23 mouse cellular contexts compared by ENCODE assay signal in the genomic region with DNA sequence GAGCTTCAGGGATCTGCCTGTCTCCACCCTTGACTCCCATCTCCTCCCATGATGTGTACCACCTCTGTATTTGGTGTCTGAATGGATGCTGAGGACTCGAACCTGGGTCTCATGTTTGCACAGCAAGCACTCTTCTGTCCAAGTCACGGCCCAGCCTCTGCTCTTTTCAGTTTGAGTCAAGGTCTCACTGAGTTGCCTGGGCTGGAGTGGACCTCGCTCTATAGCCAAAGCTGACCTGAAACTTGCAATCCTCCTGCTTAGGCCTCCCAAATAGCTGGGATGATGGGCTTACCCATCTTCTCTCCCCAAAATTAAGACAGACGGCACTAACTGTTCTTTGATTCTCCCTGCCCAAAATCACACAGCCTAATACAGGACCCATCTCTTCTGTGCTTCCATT. TPM values are rescaled to one million over a fixed set of nuclear protein-coding genes. Genes with fewer than 3 reads are reported as not detected.
A peak's percentile ranks its signal among the peaks of the same experiment; 100 is the strongest.
DNase-seq lines count a peak whose midpoint lies in the region; ATAC-seq and TF ChIP-seq lines count a peak whose summit lies in the region.
"Had no signal": no experiment of that assay in that cellular context is flagged by ENCODE, and none has a peak within 500 bp of the region (broad histone marks: within the 10 kb centered on the region; RNA-seq: fewer than 3 reads in every experiment).

No protein-coding gene starts in this region.

- 80% methylated on average over 4 of the region's 4 CpGs for WGBS in heart, embryonic 10.5 days
- 85% methylated on average over 4 of the region's 4 CpGs for WGBS in heart, postnatal 0 days
- WGBS in lung, embryonic 16.5 days = 91% methylated on average over 4 of the region's 4 CpGs
- WGBS in stomach, postnatal 0 days = 77% methylated on average over 4 of the region's 4 CpGs

- TF ChIP-seq EP300 in heart, postnatal 0 days (IDR thresholded peaks at IDR 0.05; ENCODE audit: low read depth) = no peak
- no peak for TF ChIP-seq EP300 in stomach, postnatal 0 days (optimal IDR thresholded peaks at IDR 0.05)

- no peak for DNase-seq in heart, embryonic 10.5 days (ENCODE audit: low spot score)
- no peak for DNase-seq in heart, postnatal 4 days
- DNase-seq in heart, postnatal 0 days (ENCODE audit: low spot score) = no peak
- no peak for DNase-seq in heart, adult 11 months
- DNase-seq in lung, postnatal 14 days = no peak
- DNase-seq in stomach, postnatal 0 days (ENCODE audit: low spot score) = no peak
- DNase-seq in frontal cortex, postnatal 10 days (ENCODE audit: low spot score in 2 of 2) = no peak
- DNase-seq: adrenal gland, postnatal 25 days; cerebellum, adult 11-12 months; cerebellum, postnatal 14 days; kidney, adult 9 months; kidney, postnatal 4 days; layer of hippocampus, adult 9-11 months; right cerebral cortex, postnatal 25 days; thymus, adult 2 months had no signal

- H3K9ac ChIP-seq in heart, postnatal 0 days (replicated peaks; ENCODE audit: low read depth, low read length) = no peak overlapping the region
- H3K9ac ChIP-seq in lung, embryonic 16.5 days (ENCODE audit: low read length) = no peak overlapping the region
- H3K9ac ChIP-seq in stomach, postnatal 0 days (ENCODE audit: low read length) = no peak overlapping the region
- H3K9ac ChIP-seq: embryonic facial prominence, embryonic 13.5 days; forebrain, embryonic 15.5 days; hindbrain, embryonic 13.5 days; liver, embryonic 15.5 days; midbrain, embryonic 12.5 days had no signal

- H3K27ac ChIP-seq in heart, embryonic 10.5 days = peak overlapping the region; percentile 18; the same call in 1 of the 2 replicates
- H3K27ac ChIP-seq in heart, postnatal 0 days (ENCODE audit: low read depth) = peak overlapping the region; percentile 77
- peak overlapping the region; percentile 84 for H3K27ac ChIP-seq in lung, embryonic 16.5 days (ENCODE audit: low read length)
- H3K27ac ChIP-seq in stomach, postnatal 0 days (replicated peaks) = peak overlapping the region; percentile 82
- H3K27ac ChIP-seq: embryonic facial prominence, embryonic 13.5 days; forebrain, embryonic 15.5 days; hindbrain, embryonic 13.5 days; midbrain, embryonic 12.5 days had no signal

- no peaks in the 10 kb centered on the region for H3K9me3 ChIP-seq in heart, embryonic 10.5 days
- no peaks in the 10 kb centered on the region for H3K9me3 ChIP-seq in heart, postnatal 0 days (replicated peaks; ENCODE audit: control insufficient read depth, low read length)
- no peaks in the 10 kb centered on the region for H3K9me3 ChIP-seq in lung, embryonic 16.5 days (ENCODE audit: control insufficient read depth, low read length)
- H3K9me3 ChIP-seq in stomach, postnatal 0 days (ENCODE audit: control insufficient read depth, low read length) = no peaks in the 10 kb centered on the region
- H3K9me3 ChIP-seq: embryonic facial prominence, embryonic 13.5 days; forebrain, embryonic 15.5 days; hindbrain, embryonic 13.5 days; liver, embryonic 15.5 days; midbrain, embryonic 12.5 days had no signal

- peaks cover 6% of the 10 kb centered on the region for H3K36me3 ChIP-seq in heart, embryonic 10.5 days
- no peaks in the 10 kb centered on the region for H3K36me3 ChIP-seq in heart, postnatal 0 days (replicated peaks; ENCODE audit: control insufficient read depth, insufficient read depth, low read length)
- H3K36me3 ChIP-seq in lung, embryonic 16.5 days (ENCODE audit: control insufficient read depth, insufficient read depth, low read length) = no peaks in the 10 kb centered on the region
- no peaks in the 10 kb centered on the region for H3K36me3 ChIP-seq in stomach, postnatal 0 days (ENCODE audit: control insufficient read depth, insufficient read depth, low read length)
- H3K36me3 ChIP-seq: forebrain, embryonic 15.5 days had no signal

- no peak overlapping the region for H3K4me3 ChIP-seq in heart, embryonic 10.5 days
- H3K4me3 ChIP-seq in heart, postnatal 0 days (ENCODE audit: low read depth, low read length) = no peak overlapping the region
- H3K4me3 ChIP-seq in lung, embryonic 16.5 days (ENCODE audit: low read length) = no peak overlapping the region
- no peak overlapping the region for H3K4me3 ChIP-seq in stomach, postnatal 0 days (ENCODE audit: low read depth, low read length)
- H3K4me3 ChIP-seq: embryonic facial prominence, embryonic 13.5 days; forebrain, embryonic 15.5 days; hindbrain, embryonic 13.5 days; liver, embryonic 15.5 days; midbrain, embryonic 12.5 days had no signal

- peaks cover 21% of the 10 kb centered on the region for H3K4me1 ChIP-seq in heart, embryonic 10.5 days
- H3K4me1 ChIP-seq in heart, postnatal 0 days (ENCODE audit: control insufficient read depth, insufficient read depth) = peaks cover 24% of the 10 kb centered on the region
- H3K4me1 ChIP-seq in lung, embryonic 16.5 days (replicated peaks; ENCODE audit: control insufficient read depth, insufficient read depth, low read length) = peaks cover 28% of the 10 kb centered on the region
- 0 out of 2 replicates have a peak, but pooled peaks cover 6% of the 10 kb centered on the region for H3K4me1 ChIP-seq in stomach, postnatal 0 days (replicated peaks; ENCODE audit: control insufficient read depth, insufficient read depth)

- TF ChIP-seq CTCF in heart, postnatal 0 days (IDR thresholded peaks at IDR 0.05; ENCODE audit: low read depth) = no peak
- no peak for TF ChIP-seq CTCF in stomach, postnatal 0 days (IDR thresholded peaks at IDR 0.05; ENCODE audit: low read depth)

- no peak overlapping the region for H3K4me2 ChIP-seq in heart, postnatal 0 days (ENCODE audit: low read depth, low read length)
- no peak overlapping the region for H3K4me2 ChIP-seq in lung, embryonic 16.5 days (ENCODE audit: low read depth, low read length)
- H3K4me2 ChIP-seq in stomach, postnatal 0 days (replicated peaks; ENCODE audit: low read depth) = no peak overlapping the region
- H3K4me2 ChIP-seq: embryonic facial prominence, embryonic 13.5 days; forebrain, embryonic 15.5 days; hindbrain, embryonic 13.5 days; midbrain, embryonic 12.5 days had no signal

- no peak for ATAC-seq in heart, postnatal 0 days (ENCODE audit: insufficient read depth, low read depth)
- no peak for ATAC-seq in lung, embryonic 16.5 days (ENCODE audit: low read depth)
- ATAC-seq in stomach, postnatal 0 days (ENCODE audit: low FRiP score, low TSS enrichment) = no peak
- ATAC-seq: forebrain, embryonic 15.5 days; inflammation-experienced regulatory T-cells, adult 6 months had no signal

- no peaks in the 10 kb centered on the region for H3K27me3 ChIP-seq in heart, embryonic 10.5 days (ENCODE audit: insufficient read depth, poor library complexity, severe bottlenecking)
- no peaks in the 10 kb centered on the region for H3K27me3 ChIP-seq in heart, postnatal 0 days (ENCODE audit: control insufficient read depth, insufficient read depth, low read length)
- no peaks in the 10 kb centered on the region for H3K27me3 ChIP-seq in lung, embryonic 16.5 days (ENCODE audit: control insufficient read depth, insufficient read depth, low read depth, low read length)
- no peaks in the 10 kb centered on the region for H3K27me3 ChIP-seq in stomach, postnatal 0 days (ENCODE audit: control insufficient read depth, insufficient read depth, low read length)
- H3K27me3 ChIP-seq: embryonic facial prominence, embryonic 13.5 days; forebrain, embryonic 15.5 days; hindbrain, embryonic 13.5 days; liver, embryonic 15.5 days had no signal

RNA-seq across cellular contexts. Expression of gene Ccdc159, which starts 4.2 kb away (rescaled TPM):
- 3.6 and 4.2 TPM in 2 replicates for polyA plus RNA-seq in heart, embryonic 10.5 days (2016; fragmentation: Nextera tagmentation; extraction: Ambion mirVana)
- total RNA-seq in heart, postnatal 4 days (2021) = 1 to 10 TPM in 1 of 2 experiments, under 1 TPM in 1; 0.83 to 1.2 TPM
- 0.88 TPM in 1 of 2 replicates, not detected in the other for total RNA-seq in heart, postnatal 0 days (2014; rRNA removed; ENCODE audit: low replicate concordance)
- 0.77 and 0.97 TPM in 2 replicates for polyA plus RNA-seq in heart, postnatal 0 days (2015; fragmentation: Nextera tagmentation; extraction: Ambion mirVana)
- 5.9 and 6.4 TPM in 2 replicates for polyA plus RNA-seq in lung, embryonic 16.5 days (2015; fragmentation: Nextera tagmentation; extraction: Ambion mirVana)
- polyA plus RNA-seq in stomach, postnatal 0 days (2015; fragmentation: Nextera tagmentation; extraction: Ambion mirVana) = 1.1 and 1.9 TPM in 2 replicates
- total RNA-seq: CH12.LX had no signal
- polyA plus RNA-seq: inflammation-experienced regulatory T-cells, adult 6 months had no signal

RNA-seq across cellular contexts. Expression of gene Tmem205, which starts 4.3 kb away (rescaled TPM):
- 50.1 and 52.6 TPM in 2 replicates for polyA plus RNA-seq in heart, embryonic 10.5 days (2016; fragmentation: Nextera tagmentation; extraction: Ambion mirVana)
- total RNA-seq in heart, postnatal 4 days (2021) = 10 to 100 TPM; 20.1 to 21.3 TPM
- 52.6 and 53.9 TPM in 2 replicates for total RNA-seq in heart, postnatal 0 days (2014; rRNA removed; ENCODE audit: low replicate concordance)
- 44.8 and 47.2 TPM in 2 replicates for polyA plus RNA-seq in heart, postnatal 0 days (2015; fragmentation: Nextera tagmentation; extraction: Ambion mirVana)
- polyA plus RNA-seq in lung, embryonic 16.5 days (2015; fragmentation: Nextera tagmentation; extraction: Ambion mirVana) = 58.8 and 65.3 TPM in 2 replicates
- polyA plus RNA-seq in stomach, postnatal 0 days (2015; fragmentation: Nextera tagmentation; extraction: Ambion mirVana) = 95.0 and 95.7 TPM in 2 replicates

RNA-seq across cellular contexts. Expression of gene Rab3d, which starts 5.0 kb away (rescaled TPM):
- polyA plus RNA-seq in heart, embryonic 10.5 days (2016; fragmentation: Nextera tagmentation; extraction: Ambion mirVana) = 6.2 and 6.8 TPM in 2 replicates
- 10 to 100 TPM in 1 of 2 experiments, 1 to 10 TPM in 1; 8.9 to 10.3 TPM for total RNA-seq in heart, postnatal 4 days (2021)
- total RNA-seq in heart, postnatal 0 days (2014; rRNA removed; ENCODE audit: low replicate concordance) = 8.9 and 11.2 TPM in 2 replicates
- polyA plus RNA-seq in heart, postnatal 0 days (2015; fragmentation: Nextera tagmentation; extraction: Ambion mirVana) = 7.7 and 7.9 TPM in 2 replicates
- polyA plus RNA-seq in lung, embryonic 16.5 days (2015; fragmentation: Nextera tagmentation; extraction: Ambion mirVana) = 20.9 and 23.5 TPM in 2 replicates
- 130 and 137 TPM in 2 replicates for polyA plus RNA-seq in stomach, postnatal 0 days (2015; fragmentation: Nextera tagmentation; extraction: Ambion mirVana)

RNA-seq across cellular contexts. Expression of gene Plppr2, which starts 13.8 kb away (rescaled TPM):
- polyA plus RNA-seq in heart, embryonic 10.5 days (2016; fragmentation: Nextera tagmentation; extraction: Ambion mirVana) = 6.5 and 7.0 TPM in 2 replicates
- 1 to 10 TPM; 3.0 to 3.1 TPM for total RNA-seq in heart, postnatal 4 days (2021)
- 2.6 and 6.4 TPM in 2 replicates for total RNA-seq in heart, postnatal 0 days (2014; rRNA removed; ENCODE audit: low replicate concordance)
- 0.86 and 1.4 TPM in 2 replicates for polyA plus RNA-seq in heart, postnatal 0 days (2015; fragmentation: Nextera tagmentation; extraction: Ambion mirVana)
- polyA plus RNA-seq in lung, embryonic 16.5 days (2015; fragmentation: Nextera tagmentation; extraction: Ambion mirVana) = 7.7 and 8.2 TPM in 2 replicates
- 2.7 and 4.1 TPM in 2 replicates for polyA plus RNA-seq in stomach, postnatal 0 days (2015; fragmentation: Nextera tagmentation; extraction: Ambion mirVana)
- total RNA-seq: CH12.LX had no signal

RNA-seq across cellular contexts. Expression of gene Swsap1, which starts 32.5 kb away (rescaled TPM):
- 5.7 and 6.9 TPM in 2 replicates for polyA plus RNA-seq in heart, embryonic 10.5 days (2016; fragmentation: Nextera tagmentation; extraction: Ambion mirVana)
- 1 to 10 TPM; 8.8 to 9.0 TPM for total RNA-seq in heart, postnatal 4 days (2021)
- total RNA-seq in heart, postnatal 0 days (2014; rRNA removed; ENCODE audit: low replicate concordance) = 14.3 and 19.5 TPM in 2 replicates
- polyA plus RNA-seq in heart, postnatal 0 days (2015; fragmentation: Nextera tagmentation; extraction: Ambion mirVana) = 4.6 and 5.1 TPM in 2 replicates
- 5.4 and 6.2 TPM in 2 replicates for polyA plus RNA-seq in lung, embryonic 16.5 days (2015; fragmentation: Nextera tagmentation; extraction: Ambion mirVana)
- polyA plus RNA-seq in stomach, postnatal 0 days (2015; fragmentation: Nextera tagmentation; extraction: Ambion mirVana) = 4.2 and 5.4 TPM in 2 replicates

Comparison
In these comparisons a context has a peak if more than half of its experiments do, and no peak if none do; other contexts are left out.
1. H3K27ac ChIP-seq: peak in every context shown above with its lines; median percentile 84 in lung, embryonic 16.5 days; 82 in stomach, postnatal 0 days; 77 in heart, postnatal 0 days; 18 in heart, embryonic 10.5 days.